Mouse (Mus musculus): ENCODE data around the gene Rprd1b. TPM values are rescaled to one million over a fixed set of nuclear protein-coding genes. Genes with fewer than 3 reads are reported as not detected.

Gene Rprd1b
- total and polyA plus RNA-seq, 2 experiments from 2014 or later: 20.5 to 20.8 TPM

GRCm38 (mm10) chr2:158120211-158120610 lies 91.9 kb downstream of the Rprd1b start:
- DNase-seq (ENCODE audit: low spot score) (no peak), ATAC-seq (ENCODE audit: low FRiP score) (no peak)
- Histone ChIP-seq H3K9ac (replicated peaks; ENCODE audit: low read length, poor library complexity, severe bottlenecking) (no peak overlapping the region), H3K4me2 (ENCODE audit: low read depth, low read length, poor library complexity, severe bottlenecking) (no peak overlapping the region), H3K36me3 (ENCODE audit: insufficient read depth, low read length) (no peaks in the 10 kb centered on the region), H3K4me3 (ENCODE audit: low read depth, low read length) (no peak overlapping the region), H3K27me3 (ENCODE audit: insufficient read depth, low read length) (no peaks in the 10 kb centered on the region), H3K27ac (ENCODE audit: low read depth, low read length) (no peak overlapping the region), H3K9me3 (ENCODE audit: low read length) (no peaks in the 10 kb centered on the region), H3K4me1 (ENCODE audit: insufficient read depth, low read length) (no peaks in the 10 kb centered on the region)
- TF ChIP-seq CTCF (IDR thresholded peaks at IDR 0.05): no peak
- 89% methylated on average over 8 of the region's 8 CpGs for WGBS

- no peak for DNase-seq (ENCODE audit: low spot score)
- Histone ChIP-seq H3K4me3 (ENCODE audit: low read depth, low read length) (no peak overlapping the region), H3K36me3 (ENCODE audit: insufficient read depth, low read length) (no peaks in the 10 kb centered on the region), H3K4me2 (ENCODE audit: low read depth, low read length, poor library complexity, severe bottlenecking) (no peak overlapping the region), H3K27ac (ENCODE audit: low read depth, low read length) (no peak overlapping the region), H3K4me1 (ENCODE audit: insufficient read depth, low read length) (no peaks in the 10 kb centered on the region), H3K9ac (replicated peaks; ENCODE audit: low read length, poor library complexity, severe bottlenecking) (no peak overlapping the region), H3K9me3 (ENCODE audit: low read length) (no peaks in the 10 kb centered on the region), H3K27me3 (ENCODE audit: insufficient read depth, low read length) (no peaks in the 10 kb centered on the region)
- no peak for ATAC-seq (ENCODE audit: low FRiP score)
- 77% methylated on average over 3 of the region's 3 CpGs for WGBS
- no peak for TF ChIP-seq CTCF (IDR thresholded peaks at IDR 0.05)
Observed at GRCm38 (mm10) chr2:158120868-158121267, 92.6 kb downstream of the Rprd1b start.

- no peak for ATAC-seq (ENCODE audit: low FRiP score)
- DNase-seq (ENCODE audit: low spot score): peak; percentile 45
- 54% methylated on average over 12 of the region's 12 CpGs for WGBS
- Histone ChIP-seq H3K27ac (ENCODE audit: low read depth, low read length) (no peak overlapping the region), H3K9ac (replicated peaks; ENCODE audit: low read length, poor library complexity, severe bottlenecking) (no peak overlapping the region), H3K4me3 (ENCODE audit: low read depth, low read length) (no peak overlapping the region), H3K27me3 (ENCODE audit: insufficient read depth, low read length) (no peaks in the 10 kb centered on the region), H3K4me1 (ENCODE audit: insufficient read depth, low read length) (no peaks in the 10 kb centered on the region), H3K36me3 (ENCODE audit: insufficient read depth, low read length) (no peaks in the 10 kb centered on the region), H3K4me2 (ENCODE audit: low read depth, low read length, poor library complexity, severe bottlenecking) (no peak overlapping the region), H3K9me3 (ENCODE audit: low read length) (no peaks in the 10 kb centered on the region)
- TF ChIP-seq CTCF (IDR thresholded peaks at IDR 0.05): no peak
Observed at GRCm38 (mm10) chr2:158121645-158122326, 93.5 kb downstream of the Rprd1b start.

GRCm38 (mm10) chr2:158122814-158123213 lies 94.5 kb downstream of the Rprd1b start:
- Histone ChIP-seq H3K4me3 (ENCODE audit: low read depth, low read length) (no peak overlapping the region), H3K4me1 (ENCODE audit: insufficient read depth, low read length) (no peaks in the 10 kb centered on the region), H3K9ac (replicated peaks; ENCODE audit: low read length, poor library complexity, severe bottlenecking) (no peak overlapping the region), H3K9me3 (ENCODE audit: low read length) (no peaks in the 10 kb centered on the region), H3K27ac (ENCODE audit: low read depth, low read length) (no peak overlapping the region), H3K27me3 (ENCODE audit: insufficient read depth, low read length) (no peaks in the 10 kb centered on the region), H3K4me2 (ENCODE audit: low read depth, low read length, poor library complexity, severe bottlenecking) (no peak overlapping the region), H3K36me3 (ENCODE audit: insufficient read depth, low read length) (no peaks in the 10 kb centered on the region)
- 80% methylated on average over 6 of the region's 6 CpGs for WGBS
- ATAC-seq (ENCODE audit: low FRiP score) (no peak), DNase-seq (ENCODE audit: low spot score) (no peak)
- no peak for TF ChIP-seq CTCF (IDR thresholded peaks at IDR 0.05)

- WGBS: 90% methylated on average over 6 of the region's 6 CpGs
- Histone ChIP-seq H3K27ac (ENCODE audit: low read depth, low read length) (no peak overlapping the region), H3K9ac (replicated peaks; ENCODE audit: low read length, poor library complexity, severe bottlenecking) (no peak overlapping the region), H3K4me3 (ENCODE audit: low read depth, low read length) (no peak overlapping the region), H3K36me3 (ENCODE audit: insufficient read depth, low read length) (no peaks in the 10 kb centered on the region), H3K4me1 (ENCODE audit: insufficient read depth, low read length) (no peaks in the 10 kb centered on the region), H3K9me3 (ENCODE audit: low read length) (no peaks in the 10 kb centered on the region), H3K4me2 (ENCODE audit: low read depth, low read length, poor library complexity, severe bottlenecking) (no peak overlapping the region), H3K27me3 (ENCODE audit: insufficient read depth, low read length) (no peaks in the 10 kb centered on the region)
- no peak for TF ChIP-seq CTCF (IDR thresholded peaks at IDR 0.05)
- DNase-seq (ENCODE audit: low spot score) (no peak), ATAC-seq (ENCODE audit: low FRiP score) (no peak)
Observed at GRCm38 (mm10) chr2:158127245-158127644, 98.9 kb downstream of the Rprd1b start.

GRCm38 (mm10) chr2:158127872-158128271 lies 99.6 kb downstream of the Rprd1b start:
- H3K27ac ChIP-seq (ENCODE audit: low read depth, low read length): no peak overlapping the region
- no peak overlapping the region for H3K4me2 ChIP-seq (ENCODE audit: low read depth, low read length, poor library complexity, severe bottlenecking)
- no peaks in the 10 kb centered on the region for H3K9me3 ChIP-seq (ENCODE audit: low read length)
- DNase-seq (ENCODE audit: low spot score) (no peak), ATAC-seq (ENCODE audit: low FRiP score) (no peak)
- H3K9ac ChIP-seq (replicated peaks; ENCODE audit: low read length, poor library complexity, severe bottlenecking): no peak overlapping the region
- 89% methylated on average over 7 of the region's 7 CpGs for WGBS
- no peaks in the 10 kb centered on the region for H3K4me1 ChIP-seq (ENCODE audit: insufficient read depth, low read length)
- no peak for TF ChIP-seq CTCF (IDR thresholded peaks at IDR 0.05)
- no peaks in the 10 kb centered on the region for H3K36me3 ChIP-seq (ENCODE audit: insufficient read depth, low read length)
- no peaks in the 10 kb centered on the region for H3K27me3 ChIP-seq (ENCODE audit: insufficient read depth, low read length)
- H3K4me3 ChIP-seq (ENCODE audit: low read depth, low read length): no peak overlapping the region

All from midbrain, postnatal 0 days (tissue).